Mouse (Mus musculus): ENCODE measurements at regions not wholly inside any gene's neighbourhood (a gene's known extent, or its start where the extent isn't known, plus 50 kb on each side); places are given as distances from the start of the nearest gene placed in this dataset.

DNA sequence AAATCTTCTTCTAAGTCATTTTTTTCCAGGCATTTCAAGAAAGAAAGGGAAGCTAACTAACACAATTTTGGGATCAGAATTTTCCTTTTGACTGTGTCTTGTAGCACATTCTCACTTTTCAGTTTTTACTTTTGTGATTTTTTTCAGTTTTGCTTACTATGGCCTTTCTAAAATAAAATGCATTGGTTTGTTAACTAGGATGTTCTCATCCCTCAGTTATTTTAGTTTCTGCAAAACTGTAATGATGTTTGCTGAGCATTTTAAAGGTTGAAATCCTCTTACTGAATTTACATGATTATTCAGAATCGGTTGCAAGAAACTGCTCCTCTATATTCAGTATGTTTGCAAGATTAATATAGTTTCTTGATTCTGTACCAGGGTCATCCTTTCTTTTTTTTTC is 610.1 kb upstream of the Frg1 start:
- 74% methylated on average over 1 of the region's 1 CpGs for WGBS
- TF ChIP-seq CTCF (IDR thresholded peaks at IDR 0.05; ENCODE audit: insufficient read depth, low read depth, low read length) (no peak), POLR2A (IDR thresholded peaks at IDR 0.05; ENCODE audit: insufficient read depth, low read depth, low read length) (no peak)
- Histone ChIP-seq H3K4me1 (ENCODE audit: control insufficient read depth, insufficient read depth, low read length) (no peaks in the 10 kb centered on the region), H3K27ac (ENCODE audit: insufficient read depth, low read depth, low read length) (no peak overlapping the region), H3K4me3 (ENCODE audit: insufficient read depth, low read depth, low read length) (no peak overlapping the region)

DNA sequence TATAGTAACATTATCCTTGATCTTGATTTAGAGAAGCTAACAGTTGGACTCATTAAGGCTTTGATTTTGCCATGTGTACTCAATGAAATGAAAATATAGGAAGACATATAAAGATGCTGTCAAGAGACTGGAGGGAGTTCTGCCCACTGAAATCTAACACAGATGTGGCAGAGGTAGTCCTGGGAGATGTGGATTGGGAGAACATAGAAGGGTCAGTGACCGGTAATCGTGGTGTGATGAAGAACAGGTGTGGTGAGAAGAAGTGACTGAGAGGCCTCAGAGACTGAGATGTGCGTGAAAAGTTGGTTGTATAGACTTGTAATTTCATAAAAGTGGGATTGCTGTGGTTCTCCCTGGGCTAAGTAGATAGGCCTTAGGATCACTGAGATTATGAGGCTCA is 600.9 kb upstream of the Frg1 start:
- 93% methylated on average over 3 of the region's 3 CpGs for WGBS
- no peak for TF ChIP-seq CTCF (IDR thresholded peaks at IDR 0.05; ENCODE audit: insufficient read depth, low read depth, low read length)
- no peak for TF ChIP-seq POLR2A (IDR thresholded peaks at IDR 0.05; ENCODE audit: insufficient read depth, low read depth, low read length)
- H3K4me3 ChIP-seq (ENCODE audit: insufficient read depth, low read depth, low read length) = no peak overlapping the region
- no peaks in the 10 kb centered on the region for H3K4me1 ChIP-seq (ENCODE audit: control insufficient read depth, insufficient read depth, low read length)
- no peak overlapping the region for H3K27ac ChIP-seq (ENCODE audit: insufficient read depth, low read depth, low read length)

DNA sequence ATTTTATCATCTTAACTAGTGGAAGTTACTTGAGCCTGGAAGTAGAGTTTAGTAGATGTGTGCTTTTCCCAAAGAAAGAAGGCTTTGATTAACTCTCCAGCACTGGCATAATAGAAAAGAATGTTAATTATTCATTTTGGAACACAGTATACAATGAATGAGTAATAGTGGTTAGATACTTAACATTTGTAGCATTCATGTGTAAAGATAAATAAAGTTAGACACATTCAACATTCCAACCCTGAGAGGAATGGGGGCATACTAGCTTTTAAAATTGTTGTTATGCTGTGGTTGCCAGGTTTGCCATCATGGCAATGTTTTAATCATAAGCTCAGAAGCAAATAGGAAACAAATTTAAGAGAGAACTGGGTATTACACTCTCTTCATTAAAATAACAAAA is 586.3 kb upstream of the Frg1 start:
- no peak overlapping the region for H3K4me3 ChIP-seq (ENCODE audit: insufficient read depth, low read depth, low read length)
- TF ChIP-seq POLR2A (IDR thresholded peaks at IDR 0.05; ENCODE audit: insufficient read depth, low read depth, low read length) (no peak), CTCF (IDR thresholded peaks at IDR 0.05; ENCODE audit: insufficient read depth, low read depth, low read length) (no peak)
- H3K4me1 ChIP-seq (ENCODE audit: control insufficient read depth, insufficient read depth, low read length) = no peaks in the 10 kb centered on the region
- no peak overlapping the region for H3K27ac ChIP-seq (ENCODE audit: insufficient read depth, low read depth, low read length)

DNA sequence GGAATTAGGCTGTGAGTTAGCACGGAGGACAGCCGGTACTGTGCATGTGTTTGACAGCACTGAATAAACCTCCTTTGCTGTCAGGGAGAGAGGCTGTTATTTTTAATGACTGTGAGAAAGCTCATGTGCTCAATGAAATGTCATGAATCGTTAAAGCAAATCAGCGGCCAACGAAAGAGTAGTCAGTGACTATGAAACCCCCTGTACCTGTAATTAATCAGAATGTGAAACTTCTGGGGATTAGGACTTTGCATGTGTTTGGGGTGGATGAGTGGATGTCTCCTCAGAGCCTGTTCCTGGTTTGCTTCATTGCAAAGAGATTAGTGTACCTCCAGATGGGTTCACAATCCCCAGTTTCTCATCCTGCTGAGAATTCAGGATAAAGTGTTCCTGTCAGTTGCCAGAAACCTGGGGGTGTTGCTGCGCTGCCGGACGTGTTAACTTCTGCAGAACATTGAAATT is 572.2 kb upstream of the Frg1 start:
- Histone ChIP-seq H3K4me1 (ENCODE audit: control insufficient read depth, insufficient read depth, low read length) (no peaks in the 10 kb centered on the region), H3K27ac (ENCODE audit: insufficient read depth, low read depth, low read length) (no peak overlapping the region), H3K4me3 (ENCODE audit: insufficient read depth, low read depth, low read length) (no peak overlapping the region)
- TF ChIP-seq POLR2A (IDR thresholded peaks at IDR 0.05; ENCODE audit: insufficient read depth, low read depth, low read length) (no peak), CTCF (IDR thresholded peaks at IDR 0.05; ENCODE audit: insufficient read depth, low read depth, low read length) (no peak)
- WGBS = 50% methylated on average over 8 of the region's 8 CpGs

DNA sequence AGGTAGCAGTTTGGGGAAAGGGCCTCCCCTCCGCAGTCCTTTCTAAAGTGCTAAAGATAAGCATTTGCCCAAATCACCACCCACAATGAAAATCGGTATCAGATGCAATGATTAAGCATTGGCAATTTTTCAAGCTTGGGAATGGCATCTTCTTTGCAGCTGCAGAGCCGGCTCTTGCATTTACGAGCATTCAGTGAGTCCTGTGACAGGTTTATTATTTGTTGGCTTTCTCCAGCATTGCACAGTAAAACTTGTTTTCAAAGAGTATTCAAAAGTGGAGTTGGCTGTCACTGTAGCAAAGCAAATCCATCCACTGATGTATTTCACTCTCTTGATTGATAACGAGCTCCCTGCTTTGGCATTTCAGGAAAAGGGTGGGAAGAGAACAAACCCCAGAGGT is 571.3 kb upstream of the Frg1 start:
- 42% methylated on average over 5 of the region's 5 CpGs for WGBS
- Histone ChIP-seq H3K27ac (ENCODE audit: insufficient read depth, low read depth, low read length) (no peak overlapping the region), H3K4me1 (ENCODE audit: control insufficient read depth, insufficient read depth, low read length) (no peaks in the 10 kb centered on the region), H3K4me3 (ENCODE audit: insufficient read depth, low read depth, low read length) (no peak overlapping the region)
- TF ChIP-seq CTCF (IDR thresholded peaks at IDR 0.05; ENCODE audit: insufficient read depth, low read depth, low read length) (no peak), POLR2A (IDR thresholded peaks at IDR 0.05; ENCODE audit: insufficient read depth, low read depth, low read length) (no peak)

DNA sequence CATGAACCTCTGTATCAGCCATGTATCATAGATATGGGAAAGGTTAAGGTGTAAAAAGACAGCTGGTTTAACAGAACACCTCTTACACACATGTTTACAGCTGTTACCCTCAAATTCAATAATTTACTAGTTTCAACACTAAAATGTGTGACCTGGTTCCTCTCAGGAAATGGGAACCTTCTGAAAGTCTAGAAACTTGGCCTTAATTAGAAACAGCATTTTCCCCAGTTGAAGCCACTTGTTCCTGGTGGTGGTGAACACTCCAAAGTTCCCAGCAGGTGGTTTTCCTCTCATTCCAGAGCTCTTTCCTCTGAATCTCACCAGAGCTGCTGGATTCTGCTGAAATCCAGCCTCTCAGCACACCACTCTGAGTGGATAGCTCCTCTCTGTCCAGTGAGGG is 570.5 kb upstream of the Frg1 start:
- no peak for TF ChIP-seq CTCF (IDR thresholded peaks at IDR 0.05; ENCODE audit: insufficient read depth, low read depth, low read length)
- no peak for TF ChIP-seq POLR2A (IDR thresholded peaks at IDR 0.05; ENCODE audit: insufficient read depth, low read depth, low read length)
- no peaks in the 10 kb centered on the region for H3K4me1 ChIP-seq (ENCODE audit: control insufficient read depth, insufficient read depth, low read length)
- no peak overlapping the region for H3K27ac ChIP-seq (ENCODE audit: insufficient read depth, low read depth, low read length)
- H3K4me3 ChIP-seq (ENCODE audit: insufficient read depth, low read depth, low read length) = no peak overlapping the region

DNA sequence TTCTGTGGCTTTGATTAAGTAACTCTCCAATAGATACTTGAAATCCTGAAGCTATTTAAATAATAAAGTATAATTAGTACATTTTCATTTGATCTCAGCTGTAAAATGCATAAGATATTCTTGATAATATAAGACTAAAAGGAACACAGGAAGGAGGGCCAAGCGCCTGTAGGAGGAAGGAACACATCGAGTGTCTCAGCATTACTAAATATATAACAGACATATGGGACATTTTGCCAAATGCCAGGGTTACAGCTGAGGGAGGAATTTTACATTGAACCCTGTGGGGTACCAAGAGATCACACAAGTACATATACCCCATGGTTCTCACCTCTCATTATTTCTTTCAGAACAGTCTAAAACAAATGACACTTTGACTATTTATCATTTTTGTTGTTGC is 555.5 kb upstream of the Frg1 start:
- WGBS = 74% methylated on average over 2 of the region's 2 CpGs
- Histone ChIP-seq H3K4me1 (ENCODE audit: control insufficient read depth, insufficient read depth, low read length) (no peaks in the 10 kb centered on the region), H3K27ac (ENCODE audit: insufficient read depth, low read depth, low read length) (no peak overlapping the region), H3K4me3 (ENCODE audit: insufficient read depth, low read depth, low read length) (no peak overlapping the region)
- no peak for TF ChIP-seq CTCF (IDR thresholded peaks at IDR 0.05; ENCODE audit: insufficient read depth, low read depth, low read length)
- no peak for TF ChIP-seq POLR2A (IDR thresholded peaks at IDR 0.05; ENCODE audit: insufficient read depth, low read depth, low read length)

DNA sequence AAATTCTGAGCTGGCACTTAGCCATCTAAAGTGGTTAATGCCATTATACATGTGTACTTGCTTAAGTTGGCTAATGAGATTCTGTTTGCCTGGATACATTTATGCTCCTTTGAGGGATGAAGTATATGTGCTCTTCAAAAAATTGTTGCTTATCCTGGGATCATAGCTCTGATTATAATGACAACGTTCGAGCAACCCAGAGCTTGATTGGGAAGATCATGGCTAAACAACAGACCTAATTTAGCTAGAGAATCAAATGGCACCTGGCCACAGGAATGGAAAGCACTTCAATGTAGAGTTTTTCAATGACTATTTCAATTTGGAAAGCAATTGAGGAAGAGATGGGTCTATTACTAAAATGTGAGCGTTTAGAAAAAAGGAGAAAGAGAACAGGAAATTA is 553.7 kb upstream of the Frg1 start:
- TF ChIP-seq CTCF (IDR thresholded peaks at IDR 0.05; ENCODE audit: insufficient read depth, low read depth, low read length) (no peak), POLR2A (IDR thresholded peaks at IDR 0.05; ENCODE audit: insufficient read depth, low read depth, low read length) (no peak)
- H3K4me1 ChIP-seq (ENCODE audit: control insufficient read depth, insufficient read depth, low read length) = no peaks in the 10 kb centered on the region
- H3K4me3 ChIP-seq (ENCODE audit: insufficient read depth, low read depth, low read length) = no peak overlapping the region
- 68% methylated on average over 3 of the region's 3 CpGs for WGBS
- no peak overlapping the region for H3K27ac ChIP-seq (ENCODE audit: insufficient read depth, low read depth, low read length)

DNA sequence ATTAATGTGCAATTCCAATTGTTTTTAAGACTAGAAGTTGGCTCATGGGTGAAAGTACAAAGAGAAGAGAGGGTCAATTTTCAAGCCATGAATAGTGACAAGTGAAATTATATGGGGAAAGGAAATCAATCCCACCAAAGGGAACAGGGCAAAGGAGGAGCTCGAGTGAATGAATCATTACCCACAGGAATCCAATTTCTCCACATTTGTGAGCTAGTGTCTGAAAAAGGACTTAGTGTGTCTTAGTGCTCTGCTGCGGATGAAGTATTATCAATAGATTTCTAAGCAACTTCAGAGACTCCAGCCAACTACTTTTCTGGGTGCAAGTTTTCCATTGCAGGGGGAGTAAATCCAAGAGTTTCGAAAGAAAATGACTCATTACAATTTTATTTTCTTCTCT is 552.5 kb upstream of the Frg1 start:
- TF ChIP-seq POLR2A (IDR thresholded peaks at IDR 0.05; ENCODE audit: insufficient read depth, low read depth, low read length) (no peak), CTCF (IDR thresholded peaks at IDR 0.05; ENCODE audit: insufficient read depth, low read depth, low read length) (no peak)
- H3K4me1 ChIP-seq (ENCODE audit: control insufficient read depth, insufficient read depth, low read length) = no peaks in the 10 kb centered on the region
- no peak overlapping the region for H3K27ac ChIP-seq (ENCODE audit: insufficient read depth, low read depth, low read length)
- 77% methylated on average over 3 of the region's 3 CpGs for WGBS
- H3K4me3 ChIP-seq (ENCODE audit: insufficient read depth, low read depth, low read length) = no peak overlapping the region

DNA sequence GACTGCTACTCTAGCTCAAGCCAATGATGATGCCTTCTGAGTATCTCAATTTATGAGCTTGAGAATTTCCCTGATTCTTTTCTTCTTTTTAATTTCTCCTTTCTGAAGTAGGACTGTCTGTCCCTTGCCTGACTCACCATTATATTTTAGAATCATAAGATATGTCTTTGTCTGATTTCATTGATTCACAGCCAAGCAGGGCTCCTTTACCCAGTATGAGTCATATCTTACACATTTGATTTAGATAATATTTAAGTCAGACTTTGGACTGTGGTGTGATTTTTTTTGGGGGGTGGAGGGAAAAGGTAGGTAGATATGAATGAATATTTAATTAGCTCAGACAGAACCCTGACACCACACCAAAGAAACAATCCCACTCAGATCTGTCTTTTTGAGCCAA is 547.2 kb upstream of the Frg1 start:
- H3K4me3 ChIP-seq (ENCODE audit: insufficient read depth, low read depth, low read length) = no peak overlapping the region
- TF ChIP-seq POLR2A (IDR thresholded peaks at IDR 0.05; ENCODE audit: insufficient read depth, low read depth, low read length) = no peak
- no peak for TF ChIP-seq CTCF (IDR thresholded peaks at IDR 0.05; ENCODE audit: insufficient read depth, low read depth, low read length)
- H3K27ac ChIP-seq (ENCODE audit: insufficient read depth, low read depth, low read length) = no peak overlapping the region

More for the DNA sequence above, 547.2 kb upstream of the Frg1 start:
- H3K4me1 ChIP-seq (ENCODE audit: control insufficient read depth, insufficient read depth, low read length) = no peaks in the 10 kb centered on the region

All from olfactory bulb, adult 2 months (tissue).